Mouse (Mus musculus) ES-Bruce4 (cell line): ENCODE data around the gene Hoxb6.

Source experiments
- CTCF ChIP-seq: IDR thresholded peaks from one replicate; pipeline ENCODE4 v1.8.1; 2011; ENCODE audit warnings: low read depth, low read length
- EP300 ChIP-seq: IDR thresholded peaks from 2 replicates; pipeline ENCODE4 v1.6.1; 2011; ENCODE audit warnings: low read depth, low read length; ENCODE audit not compliant: insufficient read depth
- POLR2A ChIP-seq: IDR thresholded peaks from one replicate; pipeline ENCODE4 v1.8.1; 2011; ENCODE audit warnings: low read length; ENCODE audit not compliant: insufficient read depth

DNA sequence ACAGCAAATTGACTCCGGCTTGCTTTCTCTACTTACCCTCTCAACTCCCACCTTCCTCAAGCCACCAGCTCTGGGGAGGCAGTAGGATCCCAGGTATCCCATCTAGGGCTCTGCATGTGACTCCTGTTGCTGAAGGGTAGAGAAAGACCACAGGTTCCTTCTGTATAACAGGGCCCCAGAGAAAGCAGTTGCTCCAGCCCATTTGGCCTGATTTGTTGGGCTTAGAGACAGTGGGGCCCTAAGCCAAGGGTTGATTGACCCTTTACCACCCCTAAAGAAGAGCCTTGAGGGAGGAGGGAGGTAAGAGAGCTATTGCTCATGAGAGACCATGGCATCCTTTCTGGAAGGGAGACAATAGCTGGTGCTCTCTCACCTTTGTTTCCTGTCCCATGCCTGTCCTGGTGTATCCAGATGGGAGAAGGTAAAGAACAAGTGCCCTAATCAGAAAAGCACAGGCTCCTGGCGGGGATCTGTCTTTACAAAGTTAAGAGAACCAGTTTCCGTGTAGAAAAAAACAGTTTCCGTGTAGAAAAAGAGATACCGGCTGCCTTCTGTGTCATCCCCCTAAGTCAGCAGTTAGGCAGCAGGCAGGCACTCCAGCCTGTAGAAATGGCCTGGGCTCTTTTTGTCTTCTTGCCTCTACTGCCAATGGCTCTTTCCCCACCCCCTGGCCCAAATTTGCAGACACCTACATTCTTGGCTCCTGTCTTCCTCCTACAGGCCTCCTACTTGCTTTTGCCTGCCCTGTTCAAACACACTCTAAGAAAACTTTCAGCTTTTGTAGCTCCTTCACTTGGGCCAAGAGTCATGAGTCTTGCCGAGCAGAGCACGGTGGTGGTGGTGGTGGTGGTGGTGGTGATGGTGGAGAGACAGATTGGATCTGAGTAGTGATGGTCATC, 46.9 kb downstream of the Hoxb6 start:
- TF ChIP-seq CTCF (no peak), POLR2A (no peak), EP300 (no peak)
